Mouse (Mus musculus): ENCODE measurements at regions not wholly inside any gene's neighbourhood (a gene's known extent, or its start where the extent isn't known, plus 50 kb on each side); places are given as distances from the start of the nearest gene placed in this dataset.
A peak's percentile ranks its signal among the peaks of the same experiment; 100 is the strongest.

GRCm38 (mm10) chr2:160421216-160421911 lies 54.5 kb upstream of the Mafb start:
- DNase-seq, result peak; percentile 32

GRCm38 (mm10) chr2:160424491-160424890 lies 57.6 kb upstream of the Mafb start:
- DNase-seq, result no peak

- no peak for DNase-seq
Observed at GRCm38 (mm10) chr2:160427431-160427830, 60.6 kb upstream of the Mafb start.

- peak; percentile 67 for DNase-seq
Observed at GRCm38 (mm10) chr2:160433252-160433651, 66.4 kb upstream of the Mafb start.

GRCm38 (mm10) chr2:160434701-160435100 lies 67.8 kb upstream of the Mafb start:
- no peak for DNase-seq

- no peak for DNase-seq
Observed at GRCm38 (mm10) chr2:160435622-160436021, 68.8 kb upstream of the Mafb start.

- no peak for DNase-seq
Observed at GRCm38 (mm10) chr2:160439028-160439427, 72.2 kb upstream of the Mafb start.

GRCm38 (mm10) chr2:160440236-160440635 lies 73.4 kb upstream of the Mafb start:
- DNase-seq, result no peak

- DNase-seq, result no peak
Observed at GRCm38 (mm10) chr2:160451057-160451456, 84.2 kb upstream of the Mafb start.

GRCm38 (mm10) chr2:160451481-160452238 lies 84.8 kb upstream of the Mafb start:
- DNase-seq, result peak; percentile 42

GRCm38 (mm10) chr2:160452239-160452530 lies 85.3 kb upstream of the Mafb start:
- DNase-seq, result no peak

- DNase-seq, result no peak
Observed at GRCm38 (mm10) chr2:160452730-160453129, 85.9 kb upstream of the Mafb start.

GRCm38 (mm10) chr2:160455617-160456016 lies 88.8 kb upstream of the Mafb start:
- DNase-seq, result no peak

GRCm38 (mm10) chr2:160456681-160457080 lies 89.8 kb upstream of the Mafb start:
- no peak for DNase-seq

GRCm38 (mm10) chr2:160471561-160471960 lies 104.7 kb upstream of the Mafb start:
- no peak for DNase-seq

- no peak for DNase-seq
Observed at GRCm38 (mm10) chr2:160476181-160476580, 109.3 kb upstream of the Mafb start.

GRCm38 (mm10) chr2:160479240-160479639 lies 112.4 kb upstream of the Mafb start:
- no peak for DNase-seq

- DNase-seq, result no peak
Observed at GRCm38 (mm10) chr2:160485097-160485496, 118.2 kb upstream of the Mafb start.

GRCm38 (mm10) chr2:160485515-160485914 lies 118.7 kb upstream of the Mafb start:
- DNase-seq, result no peak

- no peak for DNase-seq
Observed at GRCm38 (mm10) chr2:160499726-160500125, 132.9 kb upstream of the Mafb start.

- DNase-seq, result no peak
Observed at GRCm38 (mm10) chr2:160502901-160503300, 136.0 kb upstream of the Mafb start.

- no peak for DNase-seq
Observed at GRCm38 (mm10) chr2:160503597-160504393, 136.9 kb upstream of the Mafb start.

GRCm38 (mm10) chr2:160504394-160504657 lies 137.5 kb upstream of the Mafb start:
- DNase-seq, result no peak

GRCm38 (mm10) chr2:160507371-160507770 lies 138.3 kb upstream of the Top1 start:
- no peak for DNase-seq
